Mouse (Mus musculus) kidney, adult 2 months (tissue): ENCODE measurements around the gene Tma16.

ENCODE experiments used
- CTCF ChIP-seq: fragments of 200-500 bp; conservative IDR thresholded peaks from 2 replicates; pipeline ENCODE4 v1.5.1; 2011; ENCODE audit warnings: low read depth, mild to moderate bottlenecking, control low read depth, low read length, moderate library complexity, mixed read lengths; ENCODE audit not compliant: insufficient read depth, insufficient read length
- POLR2A ChIP-seq: fragments of 200-500 bp; IDR thresholded peaks from one replicate; pipeline ENCODE4 v1.6.1; 2011; ENCODE audit warnings: low read depth, low read length, control low read depth

- TF ChIP-seq CTCF, result no peak
- TF ChIP-seq POLR2A, result no peak
Measured at GRCm38 (mm10) chr8:66469821-66470220, 16.5 kb downstream of the Tma16 start.
